Mouse (Mus musculus) forebrain, embryonic 14.5 days (tissue): ENCODE data around the gene Hsd17b12. TPM values are rescaled to one million over a fixed set of nuclear protein-coding genes. Genes with fewer than 3 reads are reported as not detected.
A peak's percentile ranks its signal among the peaks of the same experiment; 100 is the strongest.

Experiments used
- ATAC-seq: fragments of 200-750 bp; cut with Nextera tagmentation; 2 replicates; pipeline ENCODE4 v1.8.0; 2017; ENCODE audit warnings: mild to moderate bottlenecking, moderate library complexity
- DNase-seq: peaks from one replicate; pipeline ENCODE4 v3.0.0-alpha.2; 2015; ENCODE audit warnings: low spot score
- H3K27ac ChIP-seq: fragments of 300-500 bp; sonication (generic); 2 replicates; pipeline ENCODE4 v1.5.1; 2014; ENCODE audit warnings: low read depth, mild to moderate bottlenecking, control low read depth, low read length, moderate library complexity
- H3K27me3 ChIP-seq: fragments of 300-500 bp; sonication (generic); replicated peaks from 2 replicates; pipeline ENCODE4 v1.6.1; 2014; ENCODE audit warnings: low read length, control low read depth, mixed read lengths; ENCODE audit not compliant: control insufficient read depth, insufficient read depth
- H3K36me3 ChIP-seq: fragments of 300-500 bp; sonication (generic); 2 replicates; pipeline ENCODE4 v1.6.1; 2014; ENCODE audit warnings: low read length, control low read depth; ENCODE audit not compliant: control insufficient read depth, insufficient read depth
- H3K4me1 ChIP-seq: fragments of 300-500 bp; sonication (generic); 2 replicates; pipeline ENCODE4 v1.6.1; 2014; ENCODE audit warnings: antibody characterized with exemption, low read length, control low read depth; ENCODE audit not compliant: control insufficient read depth, insufficient read depth
- H3K4me2 ChIP-seq: fragments of 300-500 bp; sonication (generic); 2 replicates; pipeline ENCODE4 v1.6.1; 2014; ENCODE audit warnings: mild to moderate bottlenecking, control low read depth, low read length
- H3K4me3 ChIP-seq: fragments of 300-500 bp; sonication (generic); 2 replicates; pipeline ENCODE4 v1.5.1; 2014; ENCODE audit warnings: low read depth, low read length, control low read depth
- H3K9ac ChIP-seq: fragments of 300-500 bp; sonication (generic); 2 replicates; pipeline ENCODE4 v1.6.1; 2014; ENCODE audit warnings: mild to moderate bottlenecking, low read length, control low read depth, moderate library complexity
- H3K9me3 ChIP-seq: fragments of 300-500 bp; sonication (generic); replicated peaks from 2 replicates; pipeline ENCODE4 v1.6.1; 2016; ENCODE audit warnings: low read length, control low read depth, mixed read lengths; ENCODE audit not compliant: control insufficient read depth
- WGBS: fragments of 180-500 bp; shearing (Covaris S2); extraction: QIAGEN DNeasy Blood & Tissue Kit; methylation state at CpG from one replicate; pipeline ENCODE4 v1.1.7; 2014; 5-methylcytosine and 5-hydroxymethylcytosine counted together
- microRNA-seq: library from miRNA; unstranded; fragments of <30 nt; microRNA quantifications from one replicate; pipeline ENCODE4, GENCODE M21; 2016
- polyA plus RNA-seq: library from polyadenylated mRNA; unstranded; fragments of >200 nt; fragmentation: Nextera tagmentation; extraction: Ambion mirVana; gene quantifications from 2 replicates; pipeline ENCODE4 v1.2.1, GENCODE M21; 2014

Gene Hsd17b12
- polyA plus RNA-seq, 1 experiment from 2014 or later: 143 TPM

DNA sequence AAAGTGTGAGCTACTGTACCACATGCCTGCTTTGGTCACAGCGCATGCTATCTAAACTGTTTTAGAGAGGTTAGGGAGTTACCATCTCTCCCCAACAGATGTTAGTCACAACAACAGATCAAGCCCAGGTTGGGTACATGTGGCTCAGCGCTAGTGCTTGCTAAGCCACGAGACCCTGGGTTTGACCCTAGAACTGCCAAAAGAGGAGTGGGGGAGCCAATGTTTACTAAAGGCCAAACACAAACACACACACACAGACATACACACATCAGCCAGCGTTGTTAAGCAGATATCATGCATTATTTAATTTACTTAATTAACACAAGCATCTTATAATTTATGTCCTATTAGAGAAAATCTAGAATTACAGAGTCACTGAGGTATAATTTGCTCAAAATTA lies 155.8 kb downstream of the Hsd17b12 start:
- no peak overlapping the region for H3K27ac ChIP-seq
- no peak overlapping the region for H3K9ac ChIP-seq
- H3K4me3 ChIP-seq: no peak overlapping the region
- ATAC-seq: peak; percentile 61
- H3K9me3 ChIP-seq: no peaks in the 10 kb centered on the region
- no peaks in the 10 kb centered on the region for H3K27me3 ChIP-seq
- no peaks in the 10 kb centered on the region for H3K4me1 ChIP-seq
- peaks cover 82% of the 10 kb centered on the region for H3K36me3 ChIP-seq
- 84% methylated on average over 4 of the region's 4 CpGs for WGBS
- no peak overlapping the region for H3K4me2 ChIP-seq
- no peak for DNase-seq

DNA sequence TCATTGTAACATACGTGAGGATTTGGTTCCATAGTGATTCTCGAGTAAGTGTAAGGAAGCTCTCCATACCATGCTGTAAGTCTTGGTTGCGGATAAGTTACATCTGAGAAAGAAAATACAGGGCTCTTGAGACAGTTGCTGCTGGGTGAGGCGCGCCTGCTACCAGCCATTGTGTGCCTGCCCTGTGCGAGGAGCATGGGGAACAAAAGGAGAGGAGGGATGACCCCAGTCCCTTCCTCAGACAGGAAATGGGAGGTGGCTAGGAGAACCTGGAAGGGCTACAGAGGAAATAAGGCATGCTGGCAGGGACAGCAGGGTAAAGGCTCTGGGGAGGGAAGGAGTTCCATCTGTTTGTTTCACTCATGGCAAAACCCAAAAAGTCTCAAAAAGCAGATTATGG lies 156.4 kb downstream of the Hsd17b12 start:
- H3K9me3 ChIP-seq: no peaks in the 10 kb centered on the region
- H3K4me2 ChIP-seq: no peak overlapping the region
- H3K36me3 ChIP-seq: peaks cover 82% of the 10 kb centered on the region
- DNase-seq (no peak), ATAC-seq (no peak)
- H3K4me3 ChIP-seq: no peak overlapping the region
- no peak overlapping the region for H3K9ac ChIP-seq
- no peak overlapping the region for H3K27ac ChIP-seq
- H3K4me1 ChIP-seq: no peaks in the 10 kb centered on the region
- 89% methylated on average over 6 of the region's 6 CpGs for WGBS
- no peaks in the 10 kb centered on the region for H3K27me3 ChIP-seq

DNA sequence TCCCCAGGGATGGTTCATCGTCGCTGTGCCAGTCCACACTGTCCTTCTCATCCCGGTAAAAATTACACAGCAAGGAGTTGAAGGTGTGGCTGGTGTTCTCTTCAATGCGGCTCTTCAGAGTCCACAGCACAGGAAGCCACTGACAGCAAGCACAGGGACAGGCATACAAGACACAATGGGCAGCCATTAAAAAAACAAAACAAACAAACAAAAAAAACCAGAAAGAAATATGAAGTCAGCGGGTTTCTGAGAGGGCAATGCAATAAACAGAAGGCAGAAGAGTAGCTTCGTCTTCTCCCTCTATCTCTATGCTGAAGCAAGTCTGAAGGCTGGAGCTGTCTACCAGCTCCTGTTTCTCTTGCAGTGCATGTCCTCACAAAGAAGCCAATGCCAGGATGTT lies 161.5 kb downstream of the Hsd17b12 start, which contains the start of gene Gm27027:
TSS of gene Gm27027 (minus strand) at position 101 of the 400 bp plus-strand sequence.
- Histone ChIP-seq H3K4me3 (no peak within 1 kb of the TSS), H3K36me3 (peaks cover 75% of the 10 kb centered on the region), H3K4me1 (peaks cover 19% of the 10 kb centered on the region), H3K4me2 (no peak within 1 kb of the TSS), H3K9me3 (no peaks in the 10 kb centered on the region), H3K27ac (no peak within 1 kb of the TSS), H3K9ac (no peak within 1 kb of the TSS), H3K27me3 (no peaks in the 10 kb centered on the region)
- DNase-seq (no peak), ATAC-seq (no peak)
- WGBS: 95% methylated on average over 6 of the region's 6 CpGs

DNA sequence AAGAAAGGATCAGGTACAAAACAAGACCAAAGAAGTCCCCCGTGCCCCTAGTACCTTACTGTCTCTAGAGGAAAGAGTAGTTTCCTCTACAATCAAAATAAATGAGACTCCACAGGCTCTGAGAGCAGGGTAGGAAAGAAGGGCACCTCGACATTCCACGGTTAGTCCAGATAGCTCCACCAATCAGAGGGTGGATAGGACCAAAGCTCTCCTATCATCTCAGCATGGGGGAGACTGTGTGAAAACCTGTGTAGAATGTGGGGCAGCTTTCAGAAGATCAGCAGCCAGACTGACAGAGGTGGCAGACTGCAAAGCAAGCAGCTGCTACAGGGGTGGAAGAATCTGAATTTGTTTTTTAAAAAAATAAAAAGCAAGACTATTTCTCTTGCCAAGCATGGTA lies 165.0 kb downstream of the Hsd17b12 start:
- peak overlapping the region; percentile 5; the same call in 1 of the 2 replicates for H3K4me2 ChIP-seq
- peak; percentile 32 for DNase-seq
- no peaks in the 10 kb centered on the region for H3K27me3 ChIP-seq
- H3K36me3 ChIP-seq: peaks cover 77% of the 10 kb centered on the region
- 27% methylated on average over 3 of the region's 3 CpGs for WGBS
- H3K4me1 ChIP-seq: peaks cover 19% of the 10 kb centered on the region
- no peak overlapping the region; the same call in 1 of the 2 replicates for H3K9ac ChIP-seq
- no peak overlapping the region for H3K4me3 ChIP-seq
- peak overlapping the region; percentile 81 for H3K27ac ChIP-seq
- ATAC-seq: peak; percentile 64
- H3K9me3 ChIP-seq: no peaks in the 10 kb centered on the region

DNA sequence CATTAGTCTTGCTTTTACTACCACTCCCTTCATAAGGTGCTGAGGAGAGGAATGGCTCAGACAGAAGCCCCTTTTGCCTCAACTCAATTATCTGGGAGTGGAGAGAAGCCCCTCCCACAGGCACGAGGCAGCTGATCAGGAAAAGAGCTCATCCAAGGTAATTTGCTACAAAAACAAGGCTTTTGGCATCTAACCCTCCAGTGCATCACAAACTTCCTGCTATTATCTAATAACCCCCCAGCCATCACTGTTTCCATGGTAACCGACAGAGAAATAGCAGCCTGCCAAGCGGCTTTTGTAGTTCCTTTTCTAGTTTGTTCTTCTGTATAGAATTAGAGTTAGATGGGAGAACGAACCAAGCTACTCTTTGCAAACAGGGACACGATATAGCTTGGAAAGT lies 165.5 kb downstream of the Hsd17b12 start:
- H3K27me3 ChIP-seq: no peaks in the 10 kb centered on the region
- peak overlapping the region; percentile 5; the same call in 1 of the 2 replicates for H3K4me2 ChIP-seq
- H3K4me3 ChIP-seq: no peak overlapping the region
- H3K9ac ChIP-seq: no peak overlapping the region
- H3K36me3 ChIP-seq: peaks cover 77% of the 10 kb centered on the region
- no peaks in the 10 kb centered on the region for H3K9me3 ChIP-seq
- peak overlapping the region; percentile 81 for H3K27ac ChIP-seq
- DNase-seq: peak; percentile 90
- ATAC-seq: peak; percentile 85
- 14% methylated on average over 5 of the region's 5 CpGs for WGBS
- H3K4me1 ChIP-seq: peaks cover 19% of the 10 kb centered on the region

DNA sequence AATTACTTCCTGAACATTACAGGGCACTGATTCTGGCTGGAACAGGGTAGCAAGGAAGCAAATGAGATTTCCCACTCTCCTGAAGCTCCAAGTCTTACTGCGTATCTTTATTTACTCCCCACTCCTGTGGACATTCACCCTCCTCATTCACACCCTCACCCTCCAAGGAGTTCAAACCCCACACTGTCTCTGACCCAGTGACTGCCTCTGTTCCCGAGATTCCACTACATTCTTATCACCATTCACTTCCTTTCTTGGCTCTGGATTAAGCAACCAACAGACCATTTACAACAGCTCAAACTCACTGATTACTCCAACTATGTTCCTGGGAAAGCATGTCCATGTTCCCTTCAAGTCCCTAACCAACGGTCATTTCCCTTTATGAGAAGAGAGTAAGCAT lies 166.4 kb downstream of the Hsd17b12 start:
- peak overlapping the region; percentile 55; the same call in 1 of the 2 replicates for H3K27ac ChIP-seq
- WGBS: 90% methylated on average over 3 of the region's 3 CpGs
- H3K9ac ChIP-seq: no peak overlapping the region
- H3K4me3 ChIP-seq: no peak overlapping the region
- DNase-seq (no peak), ATAC-seq (no peak)
- no peak overlapping the region for H3K4me2 ChIP-seq
- H3K4me1 ChIP-seq: peaks cover 19% of the 10 kb centered on the region
- no peaks in the 10 kb centered on the region for H3K9me3 ChIP-seq
- peaks cover 77% of the 10 kb centered on the region for H3K36me3 ChIP-seq
- H3K27me3 ChIP-seq: no peaks in the 10 kb centered on the region

DNA sequence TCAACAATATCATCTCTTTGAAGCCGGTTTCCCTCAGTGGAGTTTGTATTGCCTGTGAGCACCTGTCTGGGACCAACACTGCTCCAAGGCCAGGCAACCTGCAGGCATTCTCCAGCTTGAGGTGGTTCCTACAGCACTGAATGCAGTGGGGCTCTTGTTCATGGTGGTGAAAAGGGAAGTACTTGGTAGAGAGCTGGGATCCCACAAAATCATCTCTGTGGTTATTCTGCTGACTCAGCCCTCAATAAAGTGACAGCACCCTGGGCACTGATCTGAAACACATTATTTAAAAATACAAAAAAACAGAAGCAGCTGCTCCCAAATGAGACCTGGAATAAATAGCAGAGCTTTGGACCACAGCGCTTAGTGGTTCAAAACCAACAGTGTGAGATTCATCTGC lies 169.3 kb downstream of the Hsd17b12 start:
- Histone ChIP-seq H3K27me3 (no peaks in the 10 kb centered on the region), H3K4me2 (no peak overlapping the region), H3K9ac (no peak overlapping the region), H3K36me3 (peaks cover 60% of the 10 kb centered on the region), H3K9me3 (no peaks in the 10 kb centered on the region), H3K27ac (no peak overlapping the region), H3K4me3 (no peak overlapping the region), H3K4me1 (peaks cover 18% of the 10 kb centered on the region)
- ATAC-seq (no peak), DNase-seq (no peak)
- 96% methylated on average over 2 of the region's 2 CpGs for WGBS

Small RNA genes within 50 kb of the gene (microRNA-seq; reads per million reads assigned to microRNA genes)
- gene Gm23630: not detected

Other genes with a start within 250 kb of the Hsd17b12 start
- 23.9 and 28.6 TPM in 2 replicates for gene Gm13889, start 200.8 kb downstream of the Hsd17b12 start, polyA plus RNA-seq
- gene Gm27027, start 161.6 kb downstream of the Hsd17b12 start, polyA plus RNA-seq: not detected in 2 replicates
- 47.5 and 52.2 TPM in 2 replicates for gene Alkbh3, start 147.2 kb downstream of the Hsd17b12 start, polyA plus RNA-seq
- gene Ttc17, start 248.7 kb upstream of the Hsd17b12 start, polyA plus RNA-seq: 19.1 and 21.7 TPM in 2 replicates